Mouse (Mus musculus): Measurements from ENCODE around the gene Glud1.

Glud1 gene

GRCm38 (mm10) chr14:34310234-34310965, at the start of gene Glud1, which contains the start of gene Shld2:
Glud1 (plus strand) TSS chr14:34310727.
Shld2 (minus strand) TSS chr14:34310493.
- peak; percentile 96 for DNase-seq (ENCODE audit: low read depth, low spot score)

DNA sequence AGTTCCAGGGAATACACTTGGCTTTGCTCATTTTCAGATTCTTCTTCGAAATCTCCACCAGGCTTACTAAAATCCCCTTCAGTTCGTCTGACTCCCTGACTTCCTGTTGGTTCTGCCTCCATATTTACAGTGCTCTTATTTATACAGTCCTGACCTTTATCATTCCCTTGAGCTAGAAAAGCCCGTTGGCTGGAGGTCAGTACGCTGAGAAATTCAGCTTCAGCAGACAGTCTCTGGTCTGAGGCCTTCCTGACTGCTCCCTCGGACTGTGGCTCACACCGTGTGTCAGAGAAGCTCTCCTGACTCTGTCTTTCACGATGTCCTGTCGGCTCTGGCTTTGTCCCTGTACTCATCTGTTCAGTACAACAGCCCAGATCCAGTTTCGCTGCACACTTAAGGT, 42.5 kb upstream of the Glud1 start:
- DNase-seq (ENCODE audit: low read depth, low spot score), result no peak

GRCm38 (mm10) chr14:34273280-34273679, 37.2 kb upstream of the Glud1 start:
- DNase-seq (ENCODE audit: low read depth, low spot score), result peak; percentile 49

GRCm38 (mm10) chr14:34274141-34274540, 36.4 kb upstream of the Glud1 start:
- no peak for DNase-seq (ENCODE audit: low read depth, low spot score)

DNA sequence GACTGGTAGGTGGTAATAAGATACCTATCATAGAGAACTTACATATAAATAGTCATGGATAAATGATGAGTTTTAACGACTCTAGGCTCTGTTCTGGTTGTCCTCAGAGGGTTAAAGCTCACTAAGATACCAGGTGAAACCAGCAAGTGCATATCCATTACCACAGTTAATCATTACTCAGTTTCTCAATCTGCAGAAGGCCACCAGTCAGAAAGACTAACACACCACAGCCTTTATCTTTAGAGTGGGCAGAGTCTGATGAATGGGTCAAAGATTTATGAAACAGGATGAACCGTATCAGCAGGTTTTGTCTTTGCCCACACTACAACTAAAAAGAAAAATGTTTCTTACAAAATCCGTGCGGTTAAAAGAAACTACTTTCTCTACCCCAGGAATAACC, 35.3 kb upstream of the Glud1 start:
- DNase-seq (ENCODE audit: low read depth, low spot score), result no peak

- no peak for DNase-seq (ENCODE audit: low read depth, low spot score)
Observed at GRCm38 (mm10) chr14:34279726-34280125, 30.8 kb upstream of the Glud1 start.

DNA sequence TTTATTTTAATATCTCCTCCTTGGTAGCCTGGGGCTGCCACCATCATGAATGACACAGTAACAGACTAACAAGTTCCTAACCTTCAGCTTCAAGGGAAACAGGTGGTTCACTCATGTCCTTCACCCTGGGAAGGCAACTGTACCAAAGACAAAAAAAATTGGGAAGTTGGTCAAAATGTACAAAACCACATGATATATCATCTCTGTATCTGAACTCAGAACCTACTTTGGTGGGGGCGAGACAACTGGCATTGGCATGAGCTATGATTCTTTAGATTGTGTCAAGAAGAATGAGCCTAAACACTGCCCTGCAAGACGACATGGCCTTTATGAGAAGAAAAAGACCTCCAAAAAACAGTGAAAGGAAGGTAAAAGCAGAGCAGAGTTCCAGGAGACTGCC, 29.7 kb upstream of the Glud1 start:
- no peak for DNase-seq (ENCODE audit: low read depth, low spot score)

DNA sequence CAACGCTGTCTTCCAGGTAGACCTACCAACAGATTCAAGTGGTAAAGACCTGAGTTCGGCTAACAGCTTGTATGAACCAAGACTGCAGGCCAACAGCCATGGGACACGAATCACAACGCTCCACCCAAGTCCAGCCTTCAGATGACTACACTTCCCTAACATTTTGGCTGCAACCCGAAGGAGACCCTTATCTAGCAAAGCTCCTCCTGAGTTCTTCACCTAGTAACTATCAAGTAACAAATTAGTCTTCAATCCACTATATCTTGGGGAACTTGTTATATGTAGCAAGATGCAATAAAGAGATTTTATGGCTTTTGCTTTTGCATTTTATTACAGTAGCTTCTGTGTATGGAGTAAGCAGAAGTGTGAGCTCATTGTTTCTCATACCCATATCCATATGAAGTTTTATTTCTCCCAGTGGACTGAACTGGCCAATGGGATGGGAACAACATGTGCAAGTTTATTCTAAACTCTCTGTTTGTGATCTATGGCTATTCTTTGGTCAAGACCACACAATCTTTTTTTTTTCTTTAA, 28.7 kb upstream of the Glud1 start:
- DNase-seq (ENCODE audit: low read depth, low spot score), result no peak

DNA sequence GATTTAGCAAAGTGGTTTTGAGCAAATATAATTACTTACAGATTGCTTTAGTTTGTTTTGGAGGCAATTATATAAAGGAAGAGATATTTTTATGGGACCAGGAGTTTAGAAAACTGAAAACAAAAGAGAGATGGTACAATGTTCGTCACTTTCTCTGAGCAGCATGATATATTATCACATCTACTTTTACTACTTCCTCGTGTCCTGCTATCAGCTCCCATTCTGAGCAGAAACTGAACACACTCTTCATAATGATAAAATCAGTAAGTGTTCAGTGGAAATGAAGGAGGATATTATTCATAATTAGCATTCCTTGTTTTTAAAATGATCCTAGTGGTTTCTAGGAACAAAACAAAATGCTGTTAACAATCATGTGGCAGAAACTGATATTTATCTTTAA, 22.1 kb upstream of the Glud1 start:
- no peak for DNase-seq (ENCODE audit: low read depth, low spot score)

DNA sequence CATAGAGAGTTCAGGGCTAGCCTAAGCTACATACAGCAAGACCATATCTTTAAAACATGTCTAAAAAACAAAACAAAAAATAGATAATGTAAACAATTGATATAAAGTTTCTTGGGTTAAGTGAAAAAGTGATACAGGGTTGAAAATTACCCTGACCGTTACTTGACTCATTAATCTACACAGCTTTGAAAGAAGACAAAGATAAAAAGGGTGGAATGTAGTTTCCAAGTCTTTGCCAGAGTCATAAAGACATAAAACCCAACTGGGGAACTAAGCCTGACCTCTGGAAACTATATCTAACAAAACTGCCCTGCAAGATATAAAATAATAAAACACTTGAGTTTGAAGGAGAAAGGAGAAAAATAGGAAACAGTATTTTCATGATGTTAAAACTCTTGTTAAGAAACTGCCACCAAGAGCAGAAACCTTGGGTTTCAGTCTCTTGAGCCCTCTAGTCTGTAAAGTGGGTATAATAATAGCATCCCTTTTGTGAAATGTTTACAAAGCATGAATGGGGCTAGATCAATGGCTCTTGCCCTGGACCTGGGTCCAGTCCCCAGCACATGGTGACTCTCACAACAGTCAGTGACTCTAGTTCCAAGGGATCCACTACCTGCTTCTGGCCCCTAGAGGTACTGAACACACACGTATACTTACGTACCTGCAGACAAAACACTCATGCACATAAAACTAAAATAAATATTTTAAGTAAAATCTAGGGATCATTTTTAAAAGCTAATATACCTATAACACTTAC, 21.1 kb upstream of the Glud1 start:
- no peak for DNase-seq (ENCODE audit: low read depth, low spot score)

GRCm38 (mm10) chr14:34290229-34290628, 20.3 kb upstream of the Glud1 start:
- DNase-seq (ENCODE audit: low read depth, low spot score), result no peak

DNA sequence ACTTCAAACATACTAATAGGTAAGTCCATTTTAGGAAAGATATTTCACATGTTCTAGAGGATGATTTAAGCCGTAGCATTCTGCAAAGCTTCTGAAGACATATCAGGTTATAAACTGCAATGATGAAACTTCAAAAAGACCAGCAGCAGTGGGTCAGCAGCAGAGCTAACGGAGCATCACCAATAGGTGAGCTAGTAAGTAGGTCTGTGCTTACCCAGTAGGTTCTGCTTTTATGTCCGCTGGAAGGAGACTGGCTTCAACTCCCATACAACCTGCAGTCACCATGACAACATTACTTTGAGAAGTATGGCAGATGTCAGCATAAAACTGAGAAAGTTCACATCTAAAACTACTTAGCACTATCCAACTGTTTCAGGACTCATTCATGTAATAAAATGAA, 16.9 kb upstream of the Glud1 start:
- DNase-seq (ENCODE audit: low read depth, low spot score), result no peak

- DNase-seq (ENCODE audit: low read depth, low spot score), result no peak
Observed at GRCm38 (mm10) chr14:34296350-34296749, 14.2 kb upstream of the Glud1 start.

DNA sequence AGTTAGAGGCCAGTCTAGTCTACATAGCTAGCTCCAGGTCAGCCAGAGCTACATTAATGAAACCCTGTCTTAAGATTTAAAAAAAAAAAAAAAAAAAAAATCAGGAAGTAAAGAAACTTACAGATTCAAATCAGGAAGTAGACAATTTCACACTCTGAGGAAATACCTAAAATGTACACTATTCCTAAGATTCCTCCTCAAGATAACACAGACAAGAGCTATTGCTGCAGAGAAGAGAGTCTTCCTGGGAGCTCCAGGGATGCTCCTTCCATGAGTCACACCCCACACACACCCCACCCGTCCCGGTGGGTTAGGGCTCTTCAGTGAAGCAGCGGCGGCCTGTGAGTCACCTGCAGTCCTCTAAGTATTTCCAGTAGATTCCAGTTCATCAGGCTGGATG, 13.5 kb upstream of the Glud1 start:
- DNase-seq (ENCODE audit: low read depth, low spot score), result no peak

DNA sequence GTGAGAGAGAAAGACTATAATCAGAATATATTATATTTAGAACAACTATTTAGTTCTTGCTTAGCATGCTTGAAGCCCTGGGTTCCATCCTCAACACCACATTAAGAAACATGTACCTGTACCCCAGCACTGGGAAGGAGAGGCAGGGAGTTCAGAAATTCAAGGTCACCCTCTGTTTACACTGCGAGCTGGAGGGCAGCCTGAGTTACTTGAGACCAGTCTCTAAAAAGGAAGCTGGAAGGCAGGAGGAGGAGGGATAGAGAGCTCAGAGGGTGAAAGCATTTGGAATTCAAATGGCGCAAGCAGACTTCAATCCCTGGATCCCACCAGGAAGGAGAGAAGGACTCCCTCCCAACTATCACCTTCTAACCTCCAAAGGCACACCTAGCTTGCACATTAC, 12.9 kb upstream of the Glud1 start:
- no peak for DNase-seq (ENCODE audit: low read depth, low spot score)

GRCm38 (mm10) chr14:34298871-34299700, 11.4 kb upstream of the Glud1 start:
- DNase-seq (ENCODE audit: low read depth, low spot score), result no peak

DNA sequence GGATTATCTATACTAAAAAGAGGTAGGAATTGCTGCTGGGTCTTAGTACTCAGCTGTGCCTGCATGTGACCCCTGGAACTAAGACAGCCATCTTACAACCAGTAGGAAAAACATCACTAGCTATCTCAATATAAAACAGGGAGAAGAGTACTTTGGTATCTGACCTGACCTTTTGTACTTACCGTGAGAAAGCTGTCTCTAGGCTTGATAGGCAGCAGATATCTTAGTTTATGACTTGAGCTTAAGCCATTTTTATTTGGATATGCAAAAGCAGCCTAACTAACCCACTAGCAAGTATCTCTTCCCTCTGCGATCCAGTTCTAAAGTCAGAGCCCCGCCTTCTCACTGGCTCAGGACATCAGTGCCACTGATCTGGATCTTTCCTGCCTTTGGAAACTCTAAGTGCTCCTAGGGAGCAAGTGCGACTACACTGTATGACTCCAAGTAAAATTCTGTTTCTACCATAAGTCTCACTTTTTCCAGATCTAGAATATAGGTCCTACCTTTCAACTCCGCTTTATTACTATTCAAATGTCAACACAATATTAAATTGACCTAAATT, 7.8 kb upstream of the Glud1 start:
- no peak for DNase-seq (ENCODE audit: low read depth, low spot score)

- DNase-seq (ENCODE audit: low read depth, low spot score), result no peak
Observed at GRCm38 (mm10) chr14:34303265-34303680, 7.3 kb upstream of the Glud1 start.

DNA sequence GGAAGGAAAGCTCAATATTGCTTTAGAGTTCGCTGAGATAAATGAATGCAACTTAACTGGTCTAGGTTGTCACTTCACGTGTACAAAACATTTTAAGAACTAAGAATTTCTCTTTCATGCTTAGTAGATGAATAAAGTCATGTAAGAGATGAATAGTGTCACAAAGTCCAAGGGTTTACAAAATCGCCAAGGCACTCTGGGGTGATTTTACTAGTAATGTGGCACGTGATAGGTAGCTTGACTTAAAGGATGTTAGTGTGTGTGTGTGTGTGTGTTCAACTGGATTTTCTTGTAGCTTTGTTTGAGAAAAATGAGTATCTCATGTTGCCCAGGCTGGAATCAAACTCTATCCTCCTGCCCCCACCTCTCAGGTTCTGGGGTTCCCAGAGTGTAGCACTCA, 1.3 kb upstream of the Glud1 start:
- DNase-seq (ENCODE audit: low read depth, low spot score), result no peak

GRCm38 (mm10) chr14:34309907-34310233, 657 bp upstream of the Glud1 start:
- no peak for DNase-seq (ENCODE audit: low read depth, low spot score)

- peak; percentile 70 for DNase-seq (ENCODE audit: low read depth, low spot score)
Observed at GRCm38 (mm10) chr14:34311021-34311631, 599 bp downstream of the Glud1 start.

All from CD4-positive, CD25-positive, alpha-beta regulatory T cell, adult 2 months (primary cell).